Mouse (Mus musculus) stomach, postnatal 0 days (tissue): ENCODE measurements around the gene Pgr. TPM values are rescaled to one million over a fixed set of nuclear protein-coding genes. Genes with fewer than 3 reads are reported as not detected.

Experiments used
- ATAC-seq: fragments of 200-750 bp; cut with Nextera tagmentation; 2 replicates; pipeline ENCODE4 v1.8.0; 2017; ENCODE audit not compliant: low FRiP score, low TSS enrichment
- DNase-seq: peaks from one replicate; pipeline ENCODE4 v3.0.0-alpha.2; 2016; ENCODE audit warnings: low spot score
- H3K27ac ChIP-seq: fragments of 300-500 bp; sonication (generic); replicated peaks from 2 replicates; pipeline ENCODE4 v1.5.1; 2014; ENCODE audit warnings: mild to moderate bottlenecking, control low read depth
- H3K27me3 ChIP-seq: fragments of 300-500 bp; sonication (generic); 2 replicates; pipeline ENCODE4 v1.6.1; 2014; ENCODE audit warnings: low read length; ENCODE audit not compliant: control insufficient read depth, insufficient read depth
- H3K36me3 ChIP-seq: fragments of 300-500 bp; sonication (generic); 2 replicates; pipeline ENCODE4 v1.6.1; 2014; ENCODE audit warnings: low read length, mixed read lengths; ENCODE audit not compliant: control insufficient read depth, insufficient read depth
- H3K4me1 ChIP-seq: fragments of 300-500 bp; sonication (generic); replicated peaks from 2 replicates; pipeline ENCODE4 v1.6.1; 2014; ENCODE audit warnings: antibody characterized with exemption; ENCODE audit not compliant: control insufficient read depth, insufficient read depth
- H3K4me2 ChIP-seq: fragments of 300-500 bp; sonication (generic); replicated peaks from 2 replicates; pipeline ENCODE4 v1.6.1; 2014; ENCODE audit warnings: low read depth, mild to moderate bottlenecking, control low read depth, moderate library complexity
- H3K4me3 ChIP-seq: fragments of 300-500 bp; sonication (generic); 2 replicates; pipeline ENCODE4 v1.5.1; 2014; ENCODE audit warnings: low read depth, low read length, control low read depth
- H3K9ac ChIP-seq: fragments of 300-500 bp; sonication (generic); 2 replicates; pipeline ENCODE4 v1.6.1; 2014; ENCODE audit warnings: mild to moderate bottlenecking, low read length, control low read depth, mixed read lengths
- H3K9me3 ChIP-seq: fragments of 300-500 bp; sonication (generic); 2 replicates; pipeline ENCODE4 v1.6.1; 2016; ENCODE audit warnings: low read length; ENCODE audit not compliant: control insufficient read depth
- CTCF ChIP-seq: IDR thresholded peaks from 2 replicates; pipeline ENCODE4 v1.5.1; 2016; ENCODE audit warnings: antibody characterized with exemption, low read depth, mild to moderate bottlenecking, moderate library complexity
- EP300 ChIP-seq: optimal IDR thresholded peaks from 2 replicates; pipeline ENCODE3; 2016; ENCODE audit warnings: antibody characterized with exemption
- WGBS: fragments of 180-500 bp; shearing (Covaris S2); extraction: QIAGEN DNeasy Blood & Tissue Kit; methylation state at CpG from one replicate; pipeline ENCODE4 v1.1.7; 2014; 5-methylcytosine and 5-hydroxymethylcytosine counted together
- polyA plus RNA-seq: library from polyadenylated mRNA; unstranded; fragments of >200 nt; fragmentation: Nextera tagmentation; extraction: Ambion mirVana; gene quantifications from 2 replicates; pipeline ENCODE4 v1.2.1, GENCODE M21; 2015

The Pgr gene
- polyA plus RNA-seq, 1 experiment from 2014 or later = 0.13 TPM

DNA sequence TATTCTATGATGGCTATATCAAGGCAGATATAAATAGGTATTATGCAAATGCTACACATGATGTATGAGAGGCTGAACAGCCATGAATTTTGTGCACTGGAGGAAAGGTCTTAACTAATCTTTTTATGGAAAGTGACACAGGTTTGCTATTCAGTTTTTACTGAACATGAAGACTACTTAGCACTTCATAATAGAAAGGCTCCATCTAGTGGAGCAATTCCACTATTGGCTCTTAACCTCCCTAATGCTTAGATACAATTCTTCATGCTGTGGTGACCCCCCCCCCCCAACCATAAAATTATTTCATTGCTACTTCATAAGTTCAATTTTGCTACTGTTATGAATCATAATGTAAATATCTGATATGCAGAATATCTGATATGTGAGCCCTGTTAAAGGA lies 101.5 kb downstream of the Pgr start:
- Histone ChIP-seq H3K27ac (no peak overlapping the region), H3K9ac (no peak overlapping the region), H3K9me3 (no peaks in the 10 kb centered on the region), H3K36me3 (no peaks in the 10 kb centered on the region), H3K4me1 (no peaks in the 10 kb centered on the region), H3K4me3 (no peak overlapping the region), H3K4me2 (no peak overlapping the region), H3K27me3 (no peaks in the 10 kb centered on the region)
- ATAC-seq (no peak), DNase-seq (no peak)
- peak; percentile 61 for TF ChIP-seq CTCF
- TF ChIP-seq EP300 = no peak

DNA sequence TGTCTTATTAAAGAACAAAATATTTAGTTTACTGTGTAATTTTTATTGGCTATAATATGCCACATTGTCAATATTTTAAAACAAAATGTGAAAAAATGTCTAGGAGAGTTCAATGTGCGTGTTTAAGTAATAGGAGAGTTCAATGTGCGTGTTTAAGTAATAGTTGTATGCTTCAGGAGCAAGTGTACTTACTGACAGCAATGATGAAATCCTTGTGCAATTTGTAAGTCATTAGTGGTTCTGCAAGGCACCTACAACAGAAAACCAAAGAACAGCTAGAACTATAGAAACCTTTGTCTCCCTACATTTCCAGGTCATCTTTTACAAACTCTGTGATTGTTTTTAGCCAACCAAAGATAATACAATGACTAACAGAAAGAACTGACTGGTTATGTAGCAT lies 115.5 kb downstream of the Pgr start:
- H3K36me3 ChIP-seq = peaks cover 6% of the 10 kb centered on the region; the same call in 1 of the 2 replicates
- WGBS = 87% methylated on average over 2 of the region's 2 CpGs
- H3K27me3 ChIP-seq = no peaks in the 10 kb centered on the region
- H3K9ac ChIP-seq = no peak overlapping the region
- H3K9me3 ChIP-seq = no peaks in the 10 kb centered on the region
- ATAC-seq = no peak
- TF ChIP-seq CTCF = no peak
- no peak for TF ChIP-seq EP300
- no peak overlapping the region for H3K4me2 ChIP-seq
- H3K4me1 ChIP-seq = no peaks in the 10 kb centered on the region
- no peak for DNase-seq
- no peak overlapping the region for H3K27ac ChIP-seq
- no peak overlapping the region for H3K4me3 ChIP-seq

Other genes with a start within 250 kb of the Pgr start
- 0.02 and 0.05 TPM in 2 replicates for gene Gm16485, start 72.0 kb downstream of the Pgr start, polyA plus RNA-seq